Mouse (Mus musculus): Measurements from ENCODE around the gene Pjvk. TPM values are rescaled to one million over a fixed set of nuclear protein-coding genes. Genes with fewer than 3 reads are reported as not detected.
A peak's percentile ranks its signal among the peaks of the same experiment; 100 is the strongest.

Gene Pjvk
- polyA plus RNA-seq, 1 experiment from 2014 or later, result 0.20 TPM

DNA sequence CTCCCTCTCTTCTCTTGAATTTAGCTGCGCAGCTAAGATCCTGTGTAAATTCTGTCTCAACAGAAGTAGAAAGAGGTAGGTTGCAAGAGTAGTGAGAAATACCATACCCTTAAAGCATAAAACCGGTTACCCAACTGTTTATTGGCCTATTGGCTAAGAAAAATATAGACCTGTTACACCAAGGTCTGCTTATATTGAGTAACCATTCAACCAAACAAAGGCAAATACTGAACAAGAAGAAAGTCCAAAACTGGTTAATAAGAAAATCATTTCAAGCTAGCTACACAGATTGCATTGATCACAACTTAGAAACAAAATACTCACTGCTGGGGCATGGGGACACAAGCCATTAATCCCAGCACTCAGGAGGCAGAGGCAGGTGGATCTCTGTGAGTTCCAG lies 8.6 kb upstream of the Pjvk start:
- no peak overlapping the region for H3K9ac ChIP-seq
- H3K9me3 ChIP-seq, result no peaks in the 10 kb centered on the region
- H3K27ac ChIP-seq, result no peak overlapping the region
- H3K27me3 ChIP-seq, result no peaks in the 10 kb centered on the region
- H3K36me3 ChIP-seq, result peaks cover 77% of the 10 kb centered on the region
- WGBS, result 93% methylated on average over 2 of the region's 2 CpGs
- ATAC-seq (ENCODE audit: borderline replicate concordance, extremely low read depth, low FRiP score, low TSS enrichment), result no peak
- no peak overlapping the region for H3K4me2 ChIP-seq
- no peak overlapping the region for H3K4me3 ChIP-seq
- no peaks in the 10 kb centered on the region for H3K4me1 ChIP-seq

DNA sequence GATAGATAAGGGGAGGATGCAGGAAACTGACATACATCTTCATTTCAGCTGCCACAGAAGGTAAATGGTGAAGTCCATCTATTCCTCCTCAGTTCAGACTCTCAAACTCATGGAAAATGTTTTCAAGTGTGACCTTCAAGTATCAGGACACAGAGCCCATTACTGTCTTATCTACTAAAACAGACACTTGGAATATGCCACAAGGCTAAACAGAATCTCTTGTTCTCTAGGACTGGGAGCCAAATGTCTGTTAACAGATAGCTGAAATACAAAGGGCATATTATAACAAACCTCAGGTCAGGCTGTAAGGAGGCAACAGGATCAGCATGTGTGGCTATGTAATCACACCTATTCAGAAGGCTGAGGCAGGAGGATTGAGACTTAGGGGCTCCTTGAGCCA lies 4.5 kb upstream of the Pjvk start:
- Histone ChIP-seq H3K4me3 (no peak overlapping the region), H3K36me3 (peaks cover 49% of the 10 kb centered on the region)

DNA sequence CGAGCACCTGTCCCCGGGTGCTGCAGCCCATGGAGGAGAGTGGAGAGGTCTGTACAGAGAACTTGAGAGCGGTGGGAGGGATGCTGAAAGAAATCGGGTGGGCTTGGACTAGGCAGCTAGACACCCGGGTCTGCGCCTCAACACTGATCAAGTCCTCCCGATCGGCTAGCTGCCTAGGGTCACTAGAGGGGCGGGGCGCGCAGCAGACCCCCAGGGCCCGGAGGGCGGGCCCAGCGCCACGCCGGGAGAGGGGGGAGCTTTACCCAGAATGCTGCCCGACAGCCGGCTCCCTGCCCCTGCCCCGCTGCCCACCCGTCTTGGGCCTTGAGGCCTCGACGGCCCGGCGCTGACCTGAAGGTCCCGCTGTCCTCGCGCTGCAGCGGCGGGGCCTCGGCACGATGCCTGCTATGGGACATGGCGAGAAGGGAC lies 821 bp upstream of the Pjvk start:
- Histone ChIP-seq H3K9me3 (no peaks in the 10 kb centered on the region), H3K4me1 (peaks cover 14% of the 10 kb centered on the region), H3K9ac (peak overlapping the region; percentile 69), H3K27ac (peak overlapping the region; percentile 90), H3K27me3 (no peaks in the 10 kb centered on the region), H3K4me3 (peak overlapping the region; percentile 75), H3K4me2 (peak overlapping the region; percentile 79), H3K36me3 (peaks cover 16% of the 10 kb centered on the region)
- WGBS, result 0% methylated on average over 32 of the region's 32 CpGs
- ATAC-seq (ENCODE audit: borderline replicate concordance, extremely low read depth, low FRiP score, low TSS enrichment), result peak; percentile 67

More for the DNA sequence above, 4.5 kb upstream of the Pjvk start:
- peaks cover 12% of the 10 kb centered on the region for H3K4me1 ChIP-seq
- no peaks in the 10 kb centered on the region for H3K9me3 ChIP-seq
- no peak overlapping the region for H3K9ac ChIP-seq
- ATAC-seq (ENCODE audit: borderline replicate concordance, extremely low read depth, low FRiP score, low TSS enrichment), result no peak
- no peaks in the 10 kb centered on the region for H3K27me3 ChIP-seq
- H3K27ac ChIP-seq, result no peak overlapping the region
- no peak overlapping the region for H3K4me2 ChIP-seq

DNA sequence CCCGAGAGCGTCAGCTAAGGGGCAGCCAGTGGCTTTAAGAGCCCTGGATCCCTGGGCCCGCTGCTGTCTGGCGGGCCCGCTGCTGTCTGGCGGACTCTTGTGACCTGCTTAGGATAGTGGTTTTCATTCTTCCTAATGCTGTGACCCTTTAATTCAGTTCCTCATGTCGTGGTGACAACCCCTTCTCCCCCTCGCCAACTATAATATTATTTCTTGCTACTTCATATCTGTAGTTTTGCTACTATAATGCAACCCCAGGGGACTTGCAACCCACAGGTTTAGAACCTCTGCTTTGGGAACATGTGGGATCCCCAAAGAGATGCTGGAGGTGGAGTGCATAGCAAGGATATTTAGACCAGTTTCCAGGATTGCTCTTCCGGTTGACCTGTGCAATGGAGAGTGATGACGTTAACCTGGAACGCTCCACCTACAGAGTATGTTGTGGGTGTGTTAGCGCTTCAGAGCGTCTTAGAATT lies 428 bp downstream of the Pjvk start:
- peaks cover 14% of the 10 kb centered on the region for H3K4me1 ChIP-seq
- no peaks in the 10 kb centered on the region for H3K9me3 ChIP-seq
- 0 out of 2 replicates have a peak overlapping the region, but pooled peaks have one; percentile 4 for H3K9ac ChIP-seq
- peak overlapping the region; percentile 75 for H3K4me3 ChIP-seq
- no peaks in the 10 kb centered on the region for H3K27me3 ChIP-seq
- peak; percentile 33; the same call in 1 of the 2 replicates for ATAC-seq (ENCODE audit: borderline replicate concordance, extremely low read depth, low FRiP score, low TSS enrichment)
- peak overlapping the region; percentile 90 for H3K27ac ChIP-seq
- 28% methylated on average over 13 of the region's 13 CpGs for WGBS
- H3K4me2 ChIP-seq, result peak overlapping the region; percentile 79
- peaks cover 6% of the 10 kb centered on the region; the same call in 1 of the 2 replicates for H3K36me3 ChIP-seq

DNA sequence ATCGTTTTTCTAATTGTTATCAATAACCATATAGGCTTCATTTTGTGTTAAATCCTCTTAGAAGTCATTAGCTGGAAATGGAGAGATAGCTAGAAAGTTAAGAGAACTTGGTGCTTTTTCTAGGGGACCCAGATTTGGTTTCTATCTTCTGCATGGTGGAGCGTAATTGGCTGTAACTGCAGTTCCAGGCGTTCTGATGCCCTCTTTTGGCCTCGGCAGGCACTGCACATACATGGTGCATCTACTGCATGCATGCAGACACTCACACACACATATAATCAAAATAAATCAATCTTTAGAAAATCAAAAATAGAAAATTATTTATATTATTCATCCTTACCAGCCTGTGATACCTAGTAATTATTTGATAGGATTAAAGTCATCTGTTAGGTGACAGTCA lies 4.8 kb downstream of the Pjvk start:
- WGBS, result 87% methylated on average over 4 of the region's 4 CpGs

DNA sequence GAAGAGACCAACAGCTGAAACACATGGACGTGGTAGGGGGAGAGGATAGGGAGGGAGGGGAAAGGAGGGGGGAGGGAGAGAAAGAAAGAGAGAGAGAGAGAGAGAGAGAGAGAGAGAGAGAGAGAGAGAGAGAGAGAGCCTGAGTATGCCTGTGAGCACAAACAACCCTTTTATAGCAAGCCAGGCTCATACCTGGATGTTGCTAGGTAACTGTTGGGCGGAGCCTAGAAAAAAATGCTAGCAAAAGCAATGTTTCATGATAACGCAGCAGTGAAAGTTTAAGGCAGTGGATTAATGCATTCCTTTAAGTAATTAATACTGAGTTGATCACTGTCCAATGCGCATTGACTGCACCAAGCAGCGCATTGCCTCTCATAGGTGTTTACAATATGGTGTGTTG lies 6.4 kb downstream of the Pjvk start:
- no peaks in the 10 kb centered on the region for H3K36me3 ChIP-seq
- no peak overlapping the region for H3K27ac ChIP-seq
- no peaks in the 10 kb centered on the region for H3K27me3 ChIP-seq
- WGBS, result 67% methylated on average over 5 of the region's 5 CpGs
- H3K4me1 ChIP-seq, result no peaks in the 10 kb centered on the region
- no peaks in the 10 kb centered on the region for H3K9me3 ChIP-seq
- no peak overlapping the region for H3K4me2 ChIP-seq
- no peak overlapping the region for H3K4me3 ChIP-seq
- no peak for ATAC-seq (ENCODE audit: borderline replicate concordance, extremely low read depth, low FRiP score, low TSS enrichment)
- no peak overlapping the region for H3K9ac ChIP-seq

More for the DNA sequence above, 4.8 kb downstream of the Pjvk start:
- Histone ChIP-seq H3K4me2 (no peak overlapping the region), H3K9ac (no peak overlapping the region), H3K4me3 (no peak overlapping the region), H3K9me3 (no peaks in the 10 kb centered on the region), H3K27me3 (no peaks in the 10 kb centered on the region), H3K36me3 (no peaks in the 10 kb centered on the region), H3K4me1 (peaks cover 4% of the 10 kb centered on the region; the same call in 1 of the 2 replicates), H3K27ac (no peak overlapping the region)
- ATAC-seq (ENCODE audit: borderline replicate concordance, extremely low read depth, low FRiP score, low TSS enrichment), result no peak

DNA sequence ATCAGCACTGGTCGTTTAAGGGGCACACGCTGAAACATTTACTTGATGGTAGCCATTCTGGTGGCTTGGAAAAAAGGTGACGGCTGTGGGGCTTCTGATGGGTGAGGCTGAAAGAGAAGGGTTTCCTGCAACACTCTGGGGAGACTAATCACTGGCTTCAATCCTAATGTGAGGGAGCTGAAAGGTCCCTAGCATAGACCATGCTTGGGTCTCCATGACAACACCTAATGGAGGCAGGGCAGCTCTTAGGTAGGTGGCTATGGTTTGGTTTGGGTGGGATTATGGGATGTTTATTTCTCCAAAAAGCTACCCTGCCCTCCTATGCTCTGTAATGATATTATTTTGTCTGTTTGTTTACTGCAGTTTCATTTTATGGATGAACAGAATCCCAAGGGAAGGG lies 7.2 kb downstream of the Pjvk start:
- H3K9ac ChIP-seq, result no peak overlapping the region
- H3K27ac ChIP-seq, result no peak overlapping the region
- no peak for ATAC-seq (ENCODE audit: borderline replicate concordance, extremely low read depth, low FRiP score, low TSS enrichment)
- no peaks in the 10 kb centered on the region for H3K27me3 ChIP-seq
- H3K4me3 ChIP-seq, result no peak overlapping the region
- H3K9me3 ChIP-seq, result no peaks in the 10 kb centered on the region
- WGBS, result 73% methylated on average over 3 of the region's 3 CpGs
- no peaks in the 10 kb centered on the region for H3K4me1 ChIP-seq
- H3K4me2 ChIP-seq, result no peak overlapping the region
- no peaks in the 10 kb centered on the region for H3K36me3 ChIP-seq

DNA sequence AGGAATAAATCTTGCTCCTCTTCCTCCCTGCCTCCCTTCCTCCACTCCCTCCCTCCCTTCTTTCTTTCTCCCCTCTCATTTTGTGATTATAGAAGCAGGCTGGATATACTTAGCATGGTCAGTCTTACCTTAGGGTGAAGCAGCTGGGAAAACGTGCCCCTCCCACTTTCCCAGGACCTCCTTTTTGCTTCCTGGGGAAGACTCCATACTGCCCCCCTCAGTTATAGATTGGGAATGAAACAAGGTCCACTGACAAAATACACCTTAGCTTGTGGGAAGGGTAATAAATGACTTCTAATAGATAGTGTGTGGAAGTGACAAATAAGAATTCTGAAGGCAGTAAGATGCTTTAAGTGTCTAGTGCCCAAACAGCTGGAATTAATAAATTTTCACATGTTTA lies 7.7 kb downstream of the Pjvk start:
- ATAC-seq (ENCODE audit: borderline replicate concordance, extremely low read depth, low FRiP score, low TSS enrichment), result no peak
- H3K4me1 ChIP-seq, result no peaks in the 10 kb centered on the region
- H3K27ac ChIP-seq, result no peak overlapping the region
- no peak overlapping the region for H3K9ac ChIP-seq
- H3K9me3 ChIP-seq, result no peaks in the 10 kb centered on the region
- no peaks in the 10 kb centered on the region for H3K36me3 ChIP-seq
- 4% methylated on average over 1 of the region's 1 CpGs for WGBS
- no peaks in the 10 kb centered on the region for H3K27me3 ChIP-seq
- no peak overlapping the region for H3K4me2 ChIP-seq
- H3K4me3 ChIP-seq, result no peak overlapping the region

DNA sequence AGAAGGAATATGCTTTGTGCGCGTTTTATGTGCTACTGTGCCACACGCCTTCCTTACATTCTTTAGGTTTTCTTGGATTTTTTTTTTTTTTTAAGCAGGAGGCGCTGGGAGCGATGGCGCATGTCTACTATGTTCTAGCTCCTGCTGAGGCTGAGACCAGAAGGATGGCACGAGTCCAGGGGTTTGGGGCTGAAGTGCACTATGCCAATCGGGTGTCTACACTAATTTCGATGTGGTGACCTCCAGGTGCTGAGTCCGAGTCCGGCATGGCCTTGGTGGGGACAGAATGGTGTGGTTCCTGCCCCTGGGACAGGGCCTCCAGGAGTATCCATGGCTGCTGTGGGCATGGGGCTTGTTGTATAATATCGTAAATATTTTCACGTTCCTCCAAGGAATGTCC lies 10.3 kb downstream of the Pjvk start:
- H3K27me3 ChIP-seq, result no peaks in the 10 kb centered on the region
- no peak overlapping the region; the same call in 1 of the 2 replicates for H3K27ac ChIP-seq
- no peak overlapping the region for H3K9ac ChIP-seq
- no peak overlapping the region for H3K4me3 ChIP-seq
- H3K4me2 ChIP-seq, result no peak overlapping the region
- no peak for ATAC-seq (ENCODE audit: borderline replicate concordance, extremely low read depth, low FRiP score, low TSS enrichment)
- H3K36me3 ChIP-seq, result peaks cover 14% of the 10 kb centered on the region
- no peaks in the 10 kb centered on the region for H3K4me1 ChIP-seq
- 61% methylated on average over 13 of the region's 13 CpGs for WGBS
- no peaks in the 10 kb centered on the region for H3K9me3 ChIP-seq

DNA sequence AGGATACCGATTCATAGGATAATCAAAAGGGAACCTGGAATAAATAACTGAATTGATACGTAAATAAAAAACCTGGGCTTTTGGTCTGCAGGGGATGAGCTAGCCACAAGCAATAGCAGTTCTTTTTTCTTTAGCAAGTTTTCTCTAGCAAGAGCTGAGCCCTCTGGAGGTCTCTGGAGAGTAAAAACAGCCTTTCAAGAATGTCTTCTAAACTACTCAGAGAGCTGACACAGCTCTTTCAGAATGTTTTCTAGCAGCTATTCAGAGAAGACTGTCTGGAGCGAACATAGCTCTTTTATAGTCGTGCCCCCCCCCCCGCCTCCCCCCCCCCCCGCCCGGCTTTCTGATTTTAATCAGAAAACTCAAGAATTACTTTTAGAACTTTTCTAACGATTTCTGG lies 11.1 kb downstream of the Pjvk start:
- Histone ChIP-seq H3K9me3 (no peaks in the 10 kb centered on the region), H3K4me2 (no peak overlapping the region), H3K4me3 (no peak overlapping the region), H3K4me1 (no peaks in the 10 kb centered on the region), H3K36me3 (peaks cover 21% of the 10 kb centered on the region), H3K27me3 (no peaks in the 10 kb centered on the region), H3K27ac (no peak overlapping the region), H3K9ac (no peak overlapping the region)
- 40% methylated on average over 8 of the region's 8 CpGs for WGBS
- ATAC-seq (ENCODE audit: borderline replicate concordance, extremely low read depth, low FRiP score, low TSS enrichment), result no peak

DNA sequence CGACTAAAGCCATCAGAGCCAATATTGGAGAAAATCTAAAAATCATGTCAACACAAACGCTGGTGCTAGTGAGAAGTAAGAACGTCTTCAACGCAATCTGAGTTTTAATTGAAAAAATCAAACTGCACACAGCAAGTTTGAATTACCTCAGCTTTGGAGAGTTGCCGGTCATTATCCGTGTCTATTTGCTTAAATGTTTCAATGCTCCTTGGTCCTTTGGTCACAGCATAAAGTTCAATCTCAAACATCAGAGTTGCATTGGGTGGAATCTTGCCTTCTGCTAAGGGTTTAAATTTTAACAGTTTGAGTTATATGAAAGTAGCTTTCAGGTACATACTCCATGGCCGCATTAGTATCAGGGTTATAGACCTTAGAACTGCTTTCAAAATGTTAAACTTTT lies 17.3 kb downstream of the Pjvk start:
- Histone ChIP-seq H3K4me1 (peaks cover 3% of the 10 kb centered on the region; the same call in 1 of the 2 replicates), H3K27me3 (no peaks in the 10 kb centered on the region), H3K4me2 (no peak overlapping the region), H3K9me3 (no peaks in the 10 kb centered on the region), H3K9ac (no peak overlapping the region), H3K27ac (no peak overlapping the region), H3K4me3 (no peak overlapping the region), H3K36me3 (peaks cover 35% of the 10 kb centered on the region)
- no peak for ATAC-seq (ENCODE audit: borderline replicate concordance, extremely low read depth, low FRiP score, low TSS enrichment)
- 93% methylated on average over 7 of the region's 7 CpGs for WGBS

DNA sequence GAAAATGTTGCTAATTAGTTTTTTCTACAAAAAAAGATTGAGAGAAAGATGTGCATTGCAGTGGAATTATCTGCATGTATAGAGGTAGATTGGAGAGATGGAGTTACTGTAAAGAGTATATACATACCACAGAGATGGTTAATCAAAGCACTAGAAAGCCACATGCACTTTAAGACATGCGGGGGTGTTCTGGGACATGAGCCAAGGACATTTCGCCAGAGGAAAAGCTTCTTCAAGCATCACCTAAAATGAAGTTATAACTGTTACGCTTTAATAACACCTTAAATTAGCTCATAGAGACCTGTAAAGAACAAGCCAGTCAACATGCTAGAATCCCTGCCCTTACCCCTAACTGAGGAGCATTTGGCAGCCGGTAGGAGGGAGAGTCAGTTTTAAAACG lies 18.9 kb downstream of the Pjvk start:
- H3K9ac ChIP-seq, result no peak overlapping the region
- H3K4me3 ChIP-seq, result no peak overlapping the region
- ATAC-seq (ENCODE audit: borderline replicate concordance, extremely low read depth, low FRiP score, low TSS enrichment), result no peak
- peaks cover 11% of the 10 kb centered on the region; the same call in 1 of the 2 replicates for H3K4me1 ChIP-seq
- no peaks in the 10 kb centered on the region for H3K27me3 ChIP-seq
- peaks cover 31% of the 10 kb centered on the region for H3K36me3 ChIP-seq
- WGBS, result 47% methylated on average over 5 of the region's 5 CpGs
- no peaks in the 10 kb centered on the region for H3K9me3 ChIP-seq
- no peak overlapping the region for H3K27ac ChIP-seq
- no peak overlapping the region for H3K4me2 ChIP-seq

DNA sequence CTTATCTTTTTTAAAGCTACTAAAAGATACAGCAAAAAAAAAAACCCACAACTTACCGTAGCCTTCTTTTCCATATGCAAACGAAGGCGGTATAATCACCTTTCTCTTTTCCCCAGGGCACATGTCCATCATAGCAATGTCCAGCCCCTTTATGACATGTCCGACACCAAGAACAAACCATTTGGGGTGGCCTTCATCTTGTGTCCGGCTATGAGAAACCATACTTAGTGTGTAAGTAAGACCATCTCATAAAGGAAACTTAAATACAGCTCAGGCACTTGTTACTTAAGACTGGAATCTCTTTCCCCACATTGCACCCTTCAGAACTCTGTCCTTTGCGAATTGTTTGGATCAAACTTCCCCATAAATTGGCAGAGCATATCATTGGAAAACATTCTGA lies 23.4 kb downstream of the Pjvk start:
- no peak for ATAC-seq (ENCODE audit: borderline replicate concordance, extremely low read depth, low FRiP score, low TSS enrichment)
- H3K27ac ChIP-seq, result peak overlapping the region; percentile 83; the same call in 1 of the 2 replicates

More for the DNA sequence above, 23.4 kb downstream of the Pjvk start:
- Histone ChIP-seq H3K4me2 (peak overlapping the region; percentile 56), H3K36me3 (no peaks in the 10 kb centered on the region), H3K4me3 (peak overlapping the region; percentile 55), H3K27me3 (no peaks in the 10 kb centered on the region), H3K4me1 (peaks cover 30% of the 10 kb centered on the region), H3K9me3 (no peaks in the 10 kb centered on the region), H3K9ac (peak overlapping the region; percentile 58)
- 71% methylated on average over 6 of the region's 6 CpGs for WGBS

Data from lung, embryonic 15.5 days (tissue).